Mouse (Mus musculus) CD4-positive, CD25-positive, alpha-beta regulatory T cell, adult 4 months (primary cell): ENCODE measurements around the gene Zar1. TPM values are rescaled to one million over a fixed set of nuclear protein-coding genes. Genes with fewer than 3 reads are reported as not detected.
"Not testable (repeated sequence)": the region's sequence is repeated elsewhere in the genome, so short reads cannot be mapped to it uniquely, and the experiment has no call there.

Experiments used
- ATAC-seq: one replicate; pipeline ENCODE4 v1.8.0; 2017
- polyA plus RNA-seq, 2 experiments: library from polyadenylated mRNA; unstranded; fragments of 100-300 nt; shearing (Covaris generic); gene quantifications; one replicate each; pipeline ENCODE4 v1.2.1; 2017

Zar1 gene
- polyA plus RNA-seq: not detected

DNA sequence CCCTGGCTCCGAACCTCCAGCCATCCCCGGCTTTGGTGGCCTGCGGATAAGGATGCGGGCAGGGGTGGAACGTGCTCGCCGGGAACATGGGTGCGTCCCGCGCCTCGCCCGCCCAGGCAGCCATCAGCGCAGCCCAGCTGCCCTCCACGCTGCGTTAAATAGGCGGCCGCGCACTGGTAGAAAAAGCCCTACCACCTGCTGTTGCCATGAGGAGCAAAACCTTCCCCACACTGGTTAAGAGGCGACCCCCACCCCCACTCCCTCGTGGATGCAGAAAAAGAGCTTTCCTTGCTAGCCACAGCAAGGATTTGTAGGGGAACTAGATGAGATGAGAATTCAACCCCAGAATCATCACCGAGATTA, at the start of gene Zar1:
Gene Zar1, minus strand, starts transcription at position 285 of the 363 bp plus-strand sequence.
- ATAC-seq: not testable (repeated sequence)

- ATAC-seq: no peak
Observed at GRCm38 (mm10) chr5:72630026-72630425, 49.0 kb upstream of the Zar1 start.

- peak; percentile 82 for ATAC-seq
Observed at GRCm38 (mm10) chr5:72621022-72621421, 40.0 kb upstream of the Zar1 start.

GRCm38 (mm10) chr5:72617413-72617812, 36.4 kb upstream of the Zar1 start:
- no peak for ATAC-seq

DNA sequence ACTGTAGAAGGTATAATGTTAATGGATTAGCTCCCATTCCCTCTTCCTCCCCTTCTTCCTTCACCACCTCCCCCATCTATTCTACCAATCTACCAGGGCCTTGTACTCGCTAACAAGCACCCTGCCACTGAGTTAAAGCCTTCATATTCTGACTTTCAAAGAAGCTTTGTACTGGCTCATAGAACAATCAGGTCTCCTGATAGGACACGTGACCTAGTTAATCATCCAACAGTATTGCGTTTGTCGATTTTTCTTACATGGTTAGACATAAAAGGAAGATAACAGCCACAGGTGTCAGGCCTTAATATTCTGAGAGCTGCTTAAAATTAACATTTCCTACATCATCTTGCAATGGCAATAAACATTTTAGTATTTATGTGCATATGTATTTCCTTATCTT, 22.1 kb upstream of the Zar1 start:
- ATAC-seq: no peak

GRCm38 (mm10) chr5:72601006-72601405, 20.0 kb upstream of the Zar1 start:
- ATAC-seq: peak; percentile 77

DNA sequence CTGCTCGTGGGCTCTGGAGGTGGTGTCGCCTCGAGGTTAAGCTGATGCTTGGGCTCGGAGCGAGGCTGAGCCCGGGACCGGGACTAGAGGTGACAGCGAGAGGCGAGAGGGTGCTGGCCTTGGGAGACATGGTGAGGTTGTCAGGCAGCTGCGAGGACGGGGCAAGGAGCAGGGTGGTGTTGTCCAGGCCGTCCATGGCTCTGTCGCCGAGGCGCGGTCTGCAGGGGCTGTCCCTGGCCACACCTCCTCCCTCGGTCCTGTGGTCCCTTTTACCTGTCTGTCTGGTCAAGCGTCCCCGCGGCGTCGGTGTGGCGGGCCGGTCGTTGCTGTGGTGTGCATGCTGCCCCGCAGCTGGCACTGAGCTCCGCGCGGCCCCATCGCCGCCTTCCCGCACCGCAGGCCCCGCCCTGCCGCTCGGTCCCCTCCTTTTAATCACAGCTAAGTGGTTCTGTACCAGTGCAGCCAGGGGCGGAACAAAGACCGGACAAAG, 6.2 kb upstream of the Zar1 start, which contains the start of gene Gm5868:
Gene Gm5868, minus strand, starts transcription at position 360 of the 490 bp plus-strand sequence.
- no peak for ATAC-seq

DNA sequence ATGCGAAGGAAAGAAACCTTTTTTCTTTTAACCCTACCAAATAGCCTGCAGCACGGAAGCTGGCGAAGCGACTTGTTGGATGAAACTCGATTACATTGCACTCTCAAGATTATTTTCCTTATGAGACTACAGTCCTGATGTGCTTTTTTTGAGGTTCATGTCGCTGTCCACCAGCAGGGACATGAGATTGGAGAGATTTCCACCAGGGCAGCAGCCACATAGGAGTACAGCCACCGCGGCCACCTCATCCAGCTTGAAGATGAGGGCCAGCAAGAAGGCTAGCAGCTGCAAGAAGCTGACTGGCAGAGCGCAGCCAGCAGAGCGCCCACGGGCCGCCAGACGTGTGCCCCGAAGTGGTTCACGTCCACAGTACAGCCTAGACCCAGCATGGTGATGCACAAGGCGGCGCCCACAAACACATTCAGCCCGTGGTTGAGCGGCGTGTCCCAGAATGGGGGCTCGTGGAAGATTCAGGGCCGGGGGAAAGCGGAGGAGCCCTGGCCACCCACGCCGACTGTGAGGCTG, 5.7 kb upstream of the Zar1 start:
- ATAC-seq: peak; percentile 35

DNA sequence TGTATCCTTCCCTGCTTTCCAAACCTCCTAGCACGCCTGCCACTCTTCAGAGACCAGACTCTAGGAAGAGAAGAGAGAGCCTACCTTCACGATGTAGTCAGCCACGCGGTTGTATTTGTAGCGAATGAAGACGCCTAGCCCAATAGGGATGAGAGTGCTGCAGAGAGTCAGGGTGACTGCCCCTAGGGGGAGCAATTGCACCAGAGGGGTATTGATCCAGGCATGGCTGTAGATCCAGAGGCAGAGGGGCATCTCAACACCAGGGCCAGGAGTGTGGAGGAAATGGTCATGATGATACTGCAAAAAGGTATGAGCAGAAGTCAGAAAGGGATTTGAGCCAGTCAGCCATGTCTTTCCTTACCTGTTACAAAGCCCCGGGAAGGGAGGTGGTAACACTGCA, 5.1 kb upstream of the Zar1 start:
- peak; percentile 71 for ATAC-seq

- ATAC-seq: peak; percentile 76
Observed at GRCm38 (mm10) chr5:72580088-72580969, 725 bp downstream of the Zar1 start.

DNA sequence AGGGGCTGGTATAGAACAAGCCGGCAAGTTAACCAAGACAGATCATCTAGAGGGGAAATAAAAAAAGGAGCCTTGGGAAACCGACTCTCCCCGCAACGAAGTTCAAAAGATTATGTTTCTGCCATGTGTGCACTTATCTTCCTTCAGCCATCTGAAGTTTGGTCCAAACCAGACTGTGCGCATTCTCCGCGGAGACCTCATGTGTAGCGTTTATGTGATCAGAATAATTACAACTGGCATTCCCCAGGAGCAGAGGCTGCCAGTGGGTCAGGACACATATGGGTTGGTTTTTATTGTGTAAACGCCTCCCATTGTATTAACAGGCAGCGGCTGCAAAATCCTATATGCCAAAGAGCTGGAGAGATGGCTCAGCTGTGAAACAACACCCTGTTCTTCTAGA, 1.5 kb downstream of the Zar1 start:
- ATAC-seq: not testable (repeated sequence)

DNA sequence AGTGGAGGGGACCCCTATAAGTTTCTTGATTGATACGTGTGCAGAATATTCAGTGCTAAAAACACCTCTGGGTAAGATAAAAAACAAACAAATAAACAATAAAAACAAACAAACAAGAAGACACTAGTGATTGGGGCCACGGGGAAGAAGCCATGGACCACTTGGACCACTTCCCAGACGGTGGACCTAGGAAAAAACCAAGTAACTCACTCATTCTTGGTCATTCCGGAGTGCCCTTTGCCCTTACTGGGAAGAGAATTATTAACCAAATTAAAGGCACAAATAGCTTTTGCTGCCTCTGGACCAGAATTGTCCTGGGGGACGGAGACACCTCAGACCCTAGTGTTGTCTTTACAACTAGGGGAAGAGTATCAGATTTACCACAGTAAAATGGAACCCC, 15.4 kb downstream of the Zar1 start:
- no peak for ATAC-seq

- not testable (repeated sequence) for ATAC-seq
Observed at GRCm38 (mm10) chr5:72563183-72563582, 17.9 kb downstream of the Zar1 start.

DNA sequence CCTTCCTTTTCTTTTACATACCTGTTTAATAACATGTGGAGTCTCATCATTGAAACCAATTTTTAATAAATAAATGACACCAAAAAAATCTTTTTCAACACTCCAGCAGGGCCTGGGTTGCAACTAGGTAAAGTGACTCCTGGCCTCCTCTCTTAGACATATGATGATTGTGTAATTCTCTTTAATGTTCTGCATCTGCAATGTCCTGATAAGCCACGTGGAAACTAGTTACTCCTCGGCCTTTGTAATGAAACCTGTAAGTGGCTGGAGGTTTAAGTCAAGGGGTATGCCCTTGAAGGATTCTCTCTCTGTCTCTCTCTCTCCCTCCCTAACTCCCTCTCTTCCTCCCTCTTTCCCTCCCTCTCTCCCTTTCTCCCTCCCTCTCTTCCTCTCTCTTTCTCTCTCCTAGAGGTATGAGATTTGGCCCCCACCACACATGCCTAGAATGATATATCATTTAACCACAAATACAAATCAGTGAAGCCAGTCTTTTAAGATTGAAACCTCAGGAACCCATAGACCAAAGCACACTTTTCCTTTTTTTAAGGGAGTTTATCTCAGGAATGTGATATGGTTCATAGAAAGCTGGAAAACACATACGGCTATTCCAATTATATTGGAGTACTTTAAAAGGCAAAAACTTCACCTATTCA, 20.0 kb downstream of the Zar1 start:
- ATAC-seq: no peak

DNA sequence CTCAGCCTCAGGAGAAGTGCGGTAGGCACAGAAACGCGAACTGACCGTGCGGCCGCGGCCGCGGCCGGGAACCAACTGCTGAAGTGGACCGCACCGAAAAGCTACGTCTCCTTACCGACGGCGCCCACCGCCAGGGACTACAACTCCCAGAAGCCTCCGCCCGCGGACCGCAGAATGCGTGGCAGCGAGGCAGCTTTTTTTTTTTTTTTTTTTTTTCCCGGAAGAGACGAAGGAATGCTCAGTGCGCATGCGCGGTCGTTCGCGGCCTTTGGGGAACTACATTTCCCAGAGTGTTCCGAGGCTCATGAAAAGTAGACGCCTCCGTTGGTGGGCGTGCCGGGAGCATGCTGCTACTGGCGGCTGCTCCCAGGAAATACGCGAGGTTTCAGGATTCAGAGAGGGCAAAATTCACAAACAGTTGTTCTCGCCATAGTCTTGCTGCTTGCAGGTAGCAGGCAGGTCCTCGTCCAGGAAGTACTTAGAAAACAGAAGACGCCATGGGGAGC, 21.5 kb downstream of the Zar1 start, which contains the start of gene Nfxl1:
Gene Nfxl1, minus strand, starts transcription at position 141 of the 506 bp plus-strand sequence.
- peak; percentile 96 for ATAC-seq

DNA sequence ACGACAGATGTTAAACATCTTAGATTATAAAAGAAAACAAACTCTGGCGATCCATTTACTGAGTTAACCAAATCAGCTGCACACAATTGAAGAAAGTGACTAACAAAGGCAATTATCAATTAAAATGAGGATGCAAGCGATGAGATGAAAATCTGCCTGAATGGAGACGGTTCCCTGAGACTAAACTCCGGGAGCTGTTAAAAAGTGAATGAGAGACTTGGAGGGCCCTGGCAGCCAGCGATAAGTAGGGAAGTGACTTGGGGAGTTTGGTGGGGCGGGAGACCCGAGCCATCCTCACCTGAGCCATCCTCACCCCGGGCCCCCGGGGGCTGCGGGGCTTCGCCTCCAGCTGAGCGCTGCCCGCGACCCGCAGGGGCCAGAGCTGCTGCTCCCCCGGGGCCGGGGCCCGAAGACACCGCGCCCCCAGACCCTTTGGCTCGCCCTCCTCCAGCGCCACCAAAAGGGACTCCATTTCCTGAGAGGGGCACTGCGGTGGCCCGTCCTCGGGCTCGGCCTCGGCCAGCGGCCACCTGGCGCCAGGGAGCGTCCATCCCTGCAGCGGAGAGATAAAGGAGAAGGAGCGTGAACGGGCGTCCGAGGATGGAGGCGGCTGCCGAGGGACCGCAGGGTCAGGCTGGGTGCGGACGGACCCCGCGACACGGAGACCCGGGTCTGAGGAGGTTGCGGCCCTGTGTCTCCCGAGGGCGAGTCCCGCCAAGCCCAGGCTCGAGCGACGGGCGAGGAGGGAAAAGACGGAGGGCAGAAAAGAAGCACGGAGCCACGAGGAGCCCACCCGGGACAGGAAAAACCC, 22.1 kb downstream of the Zar1 start:
- peak; percentile 4 for ATAC-seq

GRCm38 (mm10) chr5:72556245-72556644, 24.8 kb downstream of the Zar1 start:
- ATAC-seq: no peak

GRCm38 (mm10) chr5:72551209-72551608, 29.8 kb downstream of the Zar1 start:
- ATAC-seq: no peak

DNA sequence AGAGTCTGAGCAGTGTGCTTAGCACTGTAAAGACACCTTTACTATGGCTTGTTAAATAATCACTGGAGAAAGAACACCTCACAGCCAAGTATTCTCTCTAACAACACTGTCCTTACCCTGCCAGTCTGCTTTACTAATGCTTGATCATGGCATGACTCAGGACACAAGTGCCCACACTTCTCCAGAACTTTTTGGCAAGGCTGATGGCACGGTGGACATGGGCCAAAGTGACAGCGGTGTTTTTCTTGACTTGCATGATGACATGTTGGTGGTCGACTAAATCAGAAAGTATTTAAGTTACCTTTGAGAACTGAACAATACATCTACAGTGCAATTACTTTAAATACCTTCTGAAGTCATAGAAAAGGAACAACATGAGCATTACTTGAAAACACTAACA, 52.2 kb downstream of the Zar1 start:
- no peak for ATAC-seq
